Mouse (Mus musculus) hindbrain, embryonic 14.5 days (tissue): ENCODE results near the gene Gabbr2. TPM values are rescaled to one million over a fixed set of nuclear protein-coding genes. Genes with fewer than 3 reads are reported as not detected.

ENCODE experiments used
- ATAC-seq: fragments of 200-750 bp; cut with Nextera tagmentation; 2 replicates; pipeline ENCODE4 v1.8.0; 2017; ENCODE audit warnings: moderate number of reproducible peaks, mild to moderate bottlenecking, moderate TSS enrichment, moderate library complexity; ENCODE audit not compliant: low FRiP score
- DNase-seq: peaks from one replicate; pipeline ENCODE4 v3.0.0-alpha.2; 2015; ENCODE audit warnings: low spot score
- H3K27ac ChIP-seq: fragments of 300-500 bp; sonication (generic); 2 replicates; pipeline ENCODE4 v1.5.1; 2014; ENCODE audit warnings: mild to moderate bottlenecking, moderate library complexity
- H3K27me3 ChIP-seq: fragments of 300-500 bp; sonication (generic); 2 replicates; pipeline ENCODE4 v1.6.1; 2014; ENCODE audit warnings: mild to moderate bottlenecking, low read length, mixed read lengths; ENCODE audit not compliant: control insufficient read depth, insufficient read depth
- H3K36me3 ChIP-seq: fragments of 300-500 bp; sonication (generic); replicated peaks from 2 replicates; pipeline ENCODE4 v1.6.1; 2014; ENCODE audit not compliant: control insufficient read depth, insufficient read depth
- H3K4me1 ChIP-seq: fragments of 300-500 bp; sonication (generic); replicated peaks from 2 replicates; pipeline ENCODE4 v1.6.1; 2014; ENCODE audit warnings: antibody characterized with exemption, low read length, mixed read lengths; ENCODE audit not compliant: control insufficient read depth, insufficient read depth
- H3K4me2 ChIP-seq: fragments of 300-500 bp; sonication (generic); replicated peaks from 2 replicates; pipeline ENCODE4 v1.6.1; 2014; ENCODE audit warnings: mild to moderate bottlenecking, moderate library complexity
- H3K4me3 ChIP-seq: fragments of 300-500 bp; sonication (generic); replicated peaks from 2 replicates; pipeline ENCODE4 v1.5.1; 2014; ENCODE audit warnings: mild to moderate bottlenecking, low read length
- H3K9ac ChIP-seq: fragments of 300-500 bp; sonication (generic); 2 replicates; pipeline ENCODE4 v1.6.1; 2014
- H3K9me3 ChIP-seq: fragments of 300-500 bp; sonication (generic); 2 replicates; pipeline ENCODE4 v1.6.1; 2016; ENCODE audit warnings: low read length; ENCODE audit not compliant: control insufficient read depth
- WGBS: fragments of 180-500 bp; shearing (Covaris S2); extraction: QIAGEN DNeasy Blood & Tissue Kit; methylation state at CpG from one replicate; pipeline ENCODE4 v1.1.7; 2014; 5-methylcytosine and 5-hydroxymethylcytosine counted together
- polyA plus RNA-seq: library from polyadenylated mRNA; unstranded; fragments of >200 nt; fragmentation: Nextera tagmentation; extraction: Ambion mirVana; gene quantifications from 2 replicates; pipeline ENCODE4 v1.2.1, GENCODE M21; 2014

Gabbr2 gene
- polyA plus RNA-seq, 1 experiment from 2014 or later = 13.3 TPM

GRCm38 (mm10) chr4:46915934-46916333, 75.7 kb downstream of the Gabbr2 start:
- no peak overlapping the region for H3K27ac ChIP-seq
- H3K36me3 ChIP-seq = no peaks in the 10 kb centered on the region
- no peaks in the 10 kb centered on the region for H3K27me3 ChIP-seq
- H3K4me1 ChIP-seq = peaks cover 14% of the 10 kb centered on the region; the same call in 1 of the 2 replicates
- DNase-seq (no peak), ATAC-seq (no peak)
- 85% methylated on average over 12 of the region's 12 CpGs for WGBS
- no peak overlapping the region for H3K4me2 ChIP-seq
- H3K4me3 ChIP-seq = no peak overlapping the region
- H3K9me3 ChIP-seq = no peaks in the 10 kb centered on the region
- H3K9ac ChIP-seq = no peak overlapping the region

GRCm38 (mm10) chr4:46915476-46915875, 76.2 kb downstream of the Gabbr2 start:
- ATAC-seq (no peak), DNase-seq (no peak)
- H3K9me3 ChIP-seq = no peaks in the 10 kb centered on the region
- H3K4me2 ChIP-seq = no peak overlapping the region
- H3K4me1 ChIP-seq = peaks cover 14% of the 10 kb centered on the region; the same call in 1 of the 2 replicates
- 62% methylated on average over 14 of the region's 14 CpGs for WGBS
- no peaks in the 10 kb centered on the region for H3K36me3 ChIP-seq
- no peak overlapping the region for H3K27ac ChIP-seq
- H3K4me3 ChIP-seq = no peak overlapping the region
- H3K27me3 ChIP-seq = no peaks in the 10 kb centered on the region
- H3K9ac ChIP-seq = no peak overlapping the region

GRCm38 (mm10) chr4:46914606-46915005, 77.1 kb downstream of the Gabbr2 start:
- no peak overlapping the region for H3K27ac ChIP-seq
- H3K4me3 ChIP-seq = no peak overlapping the region
- DNase-seq (no peak), ATAC-seq (no peak)
- no peaks in the 10 kb centered on the region for H3K27me3 ChIP-seq
- no peaks in the 10 kb centered on the region for H3K36me3 ChIP-seq
- peaks cover 14% of the 10 kb centered on the region; the same call in 1 of the 2 replicates for H3K4me1 ChIP-seq
- H3K9ac ChIP-seq = no peak overlapping the region
- 89% methylated on average over 6 of the region's 6 CpGs for WGBS
- peaks cover 5% of the 10 kb centered on the region for H3K9me3 ChIP-seq
- no peak overlapping the region for H3K4me2 ChIP-seq

GRCm38 (mm10) chr4:46906036-46906691, 85.5 kb downstream of the Gabbr2 start:
- no peak for ATAC-seq
- no peaks in the 10 kb centered on the region for H3K36me3 ChIP-seq
- WGBS = 85% methylated on average over 3 of the region's 3 CpGs

GRCm38 (mm10) chr4:46905152-46905551, 86.5 kb downstream of the Gabbr2 start:
- no peak overlapping the region for H3K4me2 ChIP-seq
- H3K36me3 ChIP-seq = no peaks in the 10 kb centered on the region
- no peak for DNase-seq
- peaks cover 18% of the 10 kb centered on the region for H3K9me3 ChIP-seq
- WGBS = 83% methylated on average over 3 of the region's 3 CpGs
- H3K9ac ChIP-seq = no peak overlapping the region
- H3K27me3 ChIP-seq = no peaks in the 10 kb centered on the region
- peaks cover 7% of the 10 kb centered on the region for H3K4me1 ChIP-seq
- H3K27ac ChIP-seq = no peak overlapping the region
- no peak overlapping the region for H3K4me3 ChIP-seq
- ATAC-seq = no peak

More at GRCm38 (mm10) chr4:46906036-46906691, 85.5 kb downstream of the Gabbr2 start:
- Histone ChIP-seq H3K9ac (no peak overlapping the region), H3K4me3 (no peak overlapping the region), H3K4me2 (no peak overlapping the region), H3K27me3 (no peaks in the 10 kb centered on the region), H3K4me1 (peaks cover 7% of the 10 kb centered on the region), H3K9me3 (peaks cover 18% of the 10 kb centered on the region), H3K27ac (no peak overlapping the region)
- DNase-seq = no peak

GRCm38 (mm10) chr4:46904129-46904528, 87.5 kb downstream of the Gabbr2 start:
- peaks cover 7% of the 10 kb centered on the region for H3K4me1 ChIP-seq
- 0 out of 2 replicates have a peak overlapping the region, but pooled peaks have one; percentile 24 for H3K27ac ChIP-seq
- H3K27me3 ChIP-seq = no peaks in the 10 kb centered on the region
- H3K4me3 ChIP-seq = no peak overlapping the region
- WGBS = 83% methylated on average over 12 of the region's 12 CpGs
- ATAC-seq (no peak), DNase-seq (no peak)
- no peak overlapping the region for H3K9ac ChIP-seq
- H3K9me3 ChIP-seq = peaks cover 13% of the 10 kb centered on the region; the same call in 1 of the 2 replicates
- H3K36me3 ChIP-seq = no peaks in the 10 kb centered on the region
- H3K4me2 ChIP-seq = no peak overlapping the region

GRCm38 (mm10) chr4:46898546-46898945, 93.1 kb downstream of the Gabbr2 start:
- Histone ChIP-seq H3K27me3 (no peaks in the 10 kb centered on the region), H3K9ac (no peak overlapping the region), H3K9me3 (no peaks in the 10 kb centered on the region), H3K4me3 (no peak overlapping the region), H3K4me2 (no peak overlapping the region), H3K27ac (no peak overlapping the region), H3K4me1 (peaks cover 7% of the 10 kb centered on the region), H3K36me3 (no peaks in the 10 kb centered on the region)
- 61% methylated on average over 4 of the region's 4 CpGs for WGBS
- ATAC-seq = no peak
- DNase-seq = no peak

- DNase-seq = peak; percentile 49
- WGBS = 46% methylated on average over 18 of the region's 18 CpGs
- H3K9me3 ChIP-seq = no peaks in the 10 kb centered on the region
- H3K9ac ChIP-seq = no peak overlapping the region
- H3K36me3 ChIP-seq = no peaks in the 10 kb centered on the region
- 0 out of 2 replicates have a peak overlapping the region, but pooled peaks have one; percentile 11 for H3K27ac ChIP-seq
- peak; percentile 38; the same call in 1 of the 2 replicates for ATAC-seq
- 0 out of 2 replicates have a peak, but pooled peaks cover under 1% of the 10 kb centered on the region for H3K4me1 ChIP-seq
- H3K4me3 ChIP-seq = no peak overlapping the region
- H3K27me3 ChIP-seq = no peaks in the 10 kb centered on the region
- H3K4me2 ChIP-seq = no peak overlapping the region
Measured at GRCm38 (mm10) chr4:46897634-46898399, 93.9 kb downstream of the Gabbr2 start.

- Histone ChIP-seq H3K4me2 (no peak overlapping the region), H3K27me3 (no peaks in the 10 kb centered on the region), H3K4me1 (no peaks in the 10 kb centered on the region), H3K27ac (no peak overlapping the region), H3K9ac (no peak overlapping the region), H3K36me3 (no peaks in the 10 kb centered on the region), H3K9me3 (no peaks in the 10 kb centered on the region), H3K4me3 (no peak overlapping the region)
- DNase-seq (no peak), ATAC-seq (no peak)
- WGBS = 65% methylated on average over 9 of the region's 9 CpGs
Measured at GRCm38 (mm10) chr4:46894144-46894543, 97.5 kb downstream of the Gabbr2 start.
